10 mouse cellular contexts compared by ENCODE assay signal in the genomic region with DNA sequence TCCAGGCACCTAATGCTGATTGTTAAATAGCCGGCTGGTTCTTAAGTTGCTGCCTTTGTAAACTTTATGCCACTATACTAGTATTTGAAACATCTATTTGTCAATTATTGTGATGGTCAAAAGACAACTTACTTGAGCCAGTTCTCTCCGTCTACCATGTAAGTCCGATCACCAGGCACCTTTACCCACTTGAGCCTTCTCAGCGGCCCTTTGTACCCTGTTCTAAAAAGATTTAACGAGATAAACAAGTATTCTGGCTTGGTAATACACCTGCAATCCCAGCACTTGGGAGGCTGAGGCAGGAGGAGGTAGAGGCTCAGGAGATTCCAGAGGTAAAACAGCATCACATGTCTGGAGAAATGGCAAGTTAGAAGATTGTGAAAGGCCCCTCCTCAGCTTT. TPM values are rescaled to one million over a fixed set of nuclear protein-coding genes. Genes with fewer than 3 reads are reported as not detected.
DNase-seq lines count a peak whose midpoint lies in the region; ATAC-seq and TF ChIP-seq lines count a peak whose summit lies in the region.
"Had no signal": no experiment of that assay in that cellular context is flagged by ENCODE, and none has a peak within 500 bp of the region (broad histone marks: within the 10 kb centered on the region; RNA-seq: fewer than 3 reads in every experiment).

No protein-coding gene starts in this region.

- no peaks in the 10 kb centered on the region for H3K9me3 ChIP-seq in heart, embryonic 14.5 days (ENCODE audit: control insufficient read depth, low read length)
- H3K9me3 ChIP-seq in G1E (replicated peaks), result no peaks in the 10 kb centered on the region
- H3K9me3 ChIP-seq in hindbrain, embryonic 10.5 days, result no peaks in the 10 kb centered on the region
- H3K9me3 ChIP-seq in midbrain, embryonic 11.5 days (ENCODE audit: control insufficient read depth, low read length), result no peaks in the 10 kb centered on the region

- H3K36me3 ChIP-seq in heart, embryonic 14.5 days (ENCODE audit: control insufficient read depth, insufficient read depth, low read length), result no peaks in the 10 kb centered on the region
- H3K36me3 ChIP-seq in G1E (replicated peaks), result peaks cover 15% of the 10 kb centered on the region
- peaks cover 10% of the 10 kb centered on the region for H3K36me3 ChIP-seq in hindbrain, embryonic 10.5 days
- H3K36me3 ChIP-seq in midbrain, embryonic 11.5 days (ENCODE audit: control insufficient read depth, insufficient read depth, low read length), result no peaks in the 10 kb centered on the region

- H3K4me3 ChIP-seq in heart, embryonic 14.5 days (ENCODE audit: control insufficient read depth in 1 of 2, insufficient read depth in 1 of 2, low read depth in 1 of 2, low read length in 2 of 2), result peak overlapping the region; percentile 58 to 66; a peak in 3 of 4 replicates
- H3K4me3 ChIP-seq in G1E (ENCODE audit: low read depth, low read length), result peak overlapping the region; percentile 85
- H3K4me3 ChIP-seq in hindbrain, embryonic 10.5 days, result peak overlapping the region; percentile 73
- H3K4me3 ChIP-seq in midbrain, embryonic 11.5 days (ENCODE audit: low read depth, low read length), result peak overlapping the region; percentile 64

- no peak for DNase-seq in heart, postnatal 4 days
- no peak for DNase-seq in G1E (ENCODE audit: low spot score)
- no peak for DNase-seq in hindbrain, embryonic 10.5 days (ENCODE audit: low spot score)
- DNase-seq in midbrain, embryonic 11.5 days (ENCODE audit: low spot score, missing footprints), result no peak
- no peak for DNase-seq in ovary, postnatal 10 days (ENCODE audit: low spot score)
- DNase-seq in right cerebral cortex, postnatal 36 days (ENCODE audit: low spot score in 2 of 2), result no peak
- no peak for DNase-seq in gastrocnemius, adult 8-10 months (ENCODE audit: low spot score in 2 of 2)
- DNase-seq: gastrocnemius, postnatal 10 days; right cerebral cortex, postnatal 14 days had no signal

- peak overlapping the region in 1 of 2 experiments; percentile 69; a peak in 1 of 4 replicates for H3K27ac ChIP-seq in heart, embryonic 14.5 days (replicated peaks in 1 of 2; ENCODE audit: control insufficient read depth in 1 of 2, insufficient read depth in 1 of 2, low read depth in 2 of 2, low read length in 2 of 2)
- H3K27ac ChIP-seq in hindbrain, embryonic 10.5 days, result peak overlapping the region; percentile 97
- peak overlapping the region; percentile 26; the same call in 1 of the 2 replicates for H3K27ac ChIP-seq in midbrain, embryonic 11.5 days (ENCODE audit: low read depth, low read length)

- H3K9ac ChIP-seq in heart, embryonic 14.5 days (ENCODE audit: low read length), result peak overlapping the region; percentile 78
- peak overlapping the region; percentile 80 for H3K9ac ChIP-seq in midbrain, embryonic 11.5 days (ENCODE audit: low read length)

- no peaks in the 10 kb centered on the region for H3K27me3 ChIP-seq in heart, embryonic 14.5 days (ENCODE audit: control insufficient read depth, insufficient read depth, low read length)
- no peaks in the 10 kb centered on the region for H3K27me3 ChIP-seq in G1E (ENCODE audit: insufficient read depth, low read length)
- H3K27me3 ChIP-seq in hindbrain, embryonic 10.5 days (ENCODE audit: insufficient read depth, poor library complexity, severe bottlenecking), result no peaks in the 10 kb centered on the region
- no peaks in the 10 kb centered on the region for H3K27me3 ChIP-seq in midbrain, embryonic 11.5 days (ENCODE audit: control insufficient read depth, insufficient read depth, low read length)

- WGBS in heart, embryonic 14.5 days, result 53% methylated on average over 5 of the region's 5 CpGs
- WGBS in hindbrain, embryonic 10.5 days, result 73% methylated on average over 5 of the region's 5 CpGs
- WGBS in midbrain, embryonic 11.5 days, result 65% methylated on average over 5 of the region's 5 CpGs

- no peak for TF ChIP-seq CTCF in G1E (IDR thresholded peaks at IDR 0.05; ENCODE audit: low read depth, low read length)

- no peak for ATAC-seq in heart, embryonic 14.5 days (ENCODE audit: insufficient number of reproducible peaks, insufficient read depth, low FRiP score, low read depth)
- no peak for ATAC-seq in G1E (ENCODE audit: extremely low read depth, insufficient number of reproducible peaks, low FRiP score, poor library complexity, severe bottlenecking)
- ATAC-seq in midbrain, embryonic 11.5 days (ENCODE audit: low FRiP score), result no peak

- H3K4me2 ChIP-seq in heart, embryonic 14.5 days (ENCODE audit: low read length), result peak overlapping the region; percentile 65
- peak overlapping the region; percentile 74 for H3K4me2 ChIP-seq in midbrain, embryonic 11.5 days

- peaks cover 10 to 19% of the 10 kb centered on the region in 2 experiments for H3K4me1 ChIP-seq in heart, embryonic 14.5 days (ENCODE audit: control insufficient read depth in 2 of 2, insufficient read depth in 2 of 2, low read length in 2 of 2)
- peaks cover 34% of the 10 kb centered on the region for H3K4me1 ChIP-seq in G1E (ENCODE audit: insufficient read depth, low read depth, low read length)
- peaks cover 60% of the 10 kb centered on the region for H3K4me1 ChIP-seq in hindbrain, embryonic 10.5 days (replicated peaks)
- H3K4me1 ChIP-seq in midbrain, embryonic 11.5 days (ENCODE audit: control insufficient read depth, insufficient read depth, low read length), result peaks cover 37% of the 10 kb centered on the region

RNA-seq across cellular contexts. Expression of a gene that starts 33.2 kb away (rescaled TPM):
- 3.9 and 5.3 TPM in 2 replicates for polyA plus RNA-seq in heart, embryonic 14.5 days (2014; fragmentation: Nextera tagmentation; extraction: Ambion mirVana)
- total RNA-seq in heart, postnatal 4 days (2021), result 10 to 100 TPM; 18.2 to 19.0 TPM
- 26.9 and 29.5 TPM in 2 replicates for total RNA-seq in G1E (2014; fragmentation: Nextera tagmentation)
- 4.9 and 5.5 TPM in 2 replicates for total RNA-seq in G1E (2017)
- polyA plus RNA-seq in G1E (2012), result 39.3 and 42.7 TPM in 2 replicates
- 5.2 and 5.5 TPM in 2 replicates for polyA plus RNA-seq in hindbrain, embryonic 10.5 days (2016; fragmentation: Nextera tagmentation; extraction: Ambion mirVana)
- 4.0 and 4.2 TPM in 2 replicates for polyA plus RNA-seq in midbrain, embryonic 11.5 days (2014; fragmentation: Nextera tagmentation; extraction: Ambion mirVana)
- 10 to 100 TPM; 15.6 to 20.9 (median 17.7) TPM for total RNA-seq in gastrocnemius, adult 8-10 months (2022)
